ENCODE assay signal across 8 mouse cellular contexts in genomic region chr12:78748557-78749377, GRCm38 (mm10). TPM values are rescaled to one million over a fixed set of nuclear protein-coding genes. Genes with fewer than 3 reads are reported as not detected.
DNase-seq lines count a peak whose midpoint lies in the region; ATAC-seq lines count a peak whose summit lies in the region.

Gene Mpp5 (plus strand): TSS chr12:78748907.

- peak within 1 kb of the TSS; percentile 66 for H3K27ac ChIP-seq in hindbrain, embryonic 14.5 days

- H3K36me3 ChIP-seq in hindbrain, embryonic 14.5 days (replicated peaks; ENCODE audit: control insufficient read depth, insufficient read depth) = no peaks in the 10 kb centered on the region

- H3K4me1 ChIP-seq in hindbrain, embryonic 14.5 days (replicated peaks; ENCODE audit: control insufficient read depth, insufficient read depth, low read length) = no peaks in the 10 kb centered on the region

- H3K4me2 ChIP-seq in hindbrain, embryonic 14.5 days (replicated peaks) = peak within 1 kb of the TSS; percentile 93

- peak; percentile 100 for ATAC-seq in hindbrain, embryonic 14.5 days (ENCODE audit: low FRiP score)

- H3K9me3 ChIP-seq in hindbrain, embryonic 14.5 days (ENCODE audit: control insufficient read depth, low read length) = no peaks in the 10 kb centered on the region

- H3K4me3 ChIP-seq in hindbrain, embryonic 14.5 days (replicated peaks; ENCODE audit: low read length) = peak within 1 kb of the TSS; percentile 83

- H3K27me3 ChIP-seq in hindbrain, embryonic 14.5 days (ENCODE audit: control insufficient read depth, insufficient read depth, low read length) = no peaks in the 10 kb centered on the region

- under 1% methylated on average over 79 of the region's 98 CpGs for WGBS in hindbrain, embryonic 14.5 days

- DNase-seq in R1 (ENCODE audit: low read depth, low spot score) = peak; percentile 95
- DNase-seq in cerebellum, postnatal 25 days = peak; percentile 94 to 98
- peak; percentile 87 to 92 for DNase-seq in frontal cortex, postnatal 25 days (ENCODE audit: low spot score in 2 of 2)
- peak; percentile 97 for DNase-seq in hindbrain, embryonic 14.5 days (ENCODE audit: low spot score)
- peak; percentile 97 to 98 for DNase-seq in layer of hippocampus, postnatal 36 days
- DNase-seq in lung, postnatal 36 days = peak; percentile 97
- DNase-seq in retina, postnatal 1 day = peak; percentile 99
- DNase-seq in urinary bladder, adult 18-20 months (ENCODE audit: low spot score in 2 of 2) = peak; percentile 86 to 96

- H3K9ac ChIP-seq in hindbrain, embryonic 14.5 days = peak within 1 kb of the TSS; percentile 68

RNA-seq across cellular contexts. Expression of gene Mpp5, which starts in this region (rescaled TPM):
- polyA plus RNA-seq in hindbrain, embryonic 14.5 days (2014; fragmentation: Nextera tagmentation; extraction: Ambion mirVana) = 15.0 TPM in 2 replicates
- total RNA-seq in layer of hippocampus, postnatal 36 days (2021) = 10 to 100 TPM; 35.6 to 38.6 TPM

Comparison
In these comparisons a context has a peak if more than half of its experiments do, and no peak if none do; other contexts are left out.
1. Peak in every context shown above with its lines: DNase-seq, ATAC-seq, H3K4me3 ChIP-seq and H3K27ac ChIP-seq.